Mouse (Mus musculus): ENCODE data around the gene Golga3. TPM values are rescaled to one million over a fixed set of nuclear protein-coding genes. Genes with fewer than 3 reads are reported as not detected.
A peak's percentile ranks its signal among the peaks of the same experiment; 100 is the strongest.

Golga3 gene
- 10 to 100 TPM; 34.6 to 40.7 TPM for total RNA-seq (2021)
- long read RNA-seq, experiment 1, full-length matches to known transcripts = 16 of 23 reads
- long read RNA-seq, experiment 1, partial matches to known transcripts = 2 of 23 reads
- long read RNA-seq, experiment 1, other reads (novel, unspliced or antisense) = 5 of 23 reads
- long read RNA-seq, experiment 2, full-length matches to known transcripts = 10 of 27 reads
- long read RNA-seq, experiment 2, partial matches to known transcripts = 13 of 27 reads
- long read RNA-seq, experiment 2, other reads (novel, unspliced or antisense) = 4 of 27 reads

GRCm38 (mm10) chr5:110176362-110177020, at the start of gene Golga3:
Golga3 (plus strand) TSS chr5:110176701.
- DNase-seq (ENCODE audit: low spot score in 2 of 2) = peak; percentile 83 to 86

- peak; percentile 97 to 98 for DNase-seq (ENCODE audit: low spot score in 2 of 2)
These were observed 41.0 kb upstream of the Golga3 start, which contains the start of gene Chfr for GRCm38 (mm10) chr5:110135293-110136086. Chfr (plus strand) TSS chr5:110135842.

GRCm38 (mm10) chr5:110136087-110136464, 40.4 kb upstream of the Golga3 start:
- no peak for DNase-seq (ENCODE audit: low spot score in 2 of 2)

- DNase-seq (ENCODE audit: low spot score in 2 of 2) = no peak
These were observed 38.7 kb upstream of the Golga3 start for GRCm38 (mm10) chr5:110137816-110138215.

GRCm38 (mm10) chr5:110139325-110139724, 37.2 kb upstream of the Golga3 start:
- DNase-seq (ENCODE audit: low spot score in 2 of 2) = no peak

- no peak for DNase-seq (ENCODE audit: low spot score in 2 of 2)
These were observed 36.1 kb upstream of the Golga3 start for GRCm38 (mm10) chr5:110140424-110140823.

- DNase-seq (ENCODE audit: low spot score in 2 of 2) = peak in 1 of 2 experiments; percentile 22
These were observed 34.2 kb upstream of the Golga3 start for GRCm38 (mm10) chr5:110142309-110142708.

- DNase-seq (ENCODE audit: low spot score in 2 of 2) = no peak
These were observed 33.5 kb upstream of the Golga3 start for GRCm38 (mm10) chr5:110143007-110143406.

- DNase-seq (ENCODE audit: low spot score in 2 of 2) = no peak
These were observed 7.1 kb upstream of the Golga3 start for GRCm38 (mm10) chr5:110169374-110169773.

GRCm38 (mm10) chr5:110177021-110177420, 520 bp downstream of the Golga3 start:
- DNase-seq (ENCODE audit: low spot score in 2 of 2) = no peak

GRCm38 (mm10) chr5:110178628-110179027, 2.1 kb downstream of the Golga3 start:
- no peak for DNase-seq (ENCODE audit: low spot score in 2 of 2)

- DNase-seq (ENCODE audit: low spot score in 2 of 2) = peak in 1 of 2 experiments; percentile 33
These were observed 5.2 kb downstream of the Golga3 start for GRCm38 (mm10) chr5:110181716-110182115.

- no peak for DNase-seq (ENCODE audit: low spot score in 2 of 2)
These were observed 26.8 kb downstream of the Golga3 start for GRCm38 (mm10) chr5:110203164-110203895.

- no peak for DNase-seq (ENCODE audit: low spot score in 2 of 2)
These were observed 28.3 kb downstream of the Golga3 start for GRCm38 (mm10) chr5:110204777-110205176.

GRCm38 (mm10) chr5:110211312-110211711, 34.8 kb downstream of the Golga3 start:
- DNase-seq (ENCODE audit: low spot score in 2 of 2) = no peak

GRCm38 (mm10) chr5:110216780-110217179, 40.3 kb downstream of the Golga3 start:
- no peak for DNase-seq (ENCODE audit: low spot score in 2 of 2)

GRCm38 (mm10) chr5:110220331-110220730, 43.8 kb downstream of the Golga3 start:
- no peak for DNase-seq (ENCODE audit: low spot score in 2 of 2)

GRCm38 (mm10) chr5:110222757-110223156, 46.3 kb downstream of the Golga3 start:
- DNase-seq (ENCODE audit: low spot score in 2 of 2) = no peak

- DNase-seq (ENCODE audit: low spot score in 2 of 2) = no peak
These were observed 48.6 kb downstream of the Golga3 start for GRCm38 (mm10) chr5:110225056-110225455.

- DNase-seq (ENCODE audit: low spot score in 2 of 2) = no peak
These were observed 50.9 kb downstream of the Golga3 start for GRCm38 (mm10) chr5:110227336-110227883.

- DNase-seq (ENCODE audit: low spot score in 2 of 2) = no peak
These were observed 53.9 kb downstream of the Golga3 start for GRCm38 (mm10) chr5:110230401-110230779.
